Mouse (Mus musculus) bone marrow macrophage, adult 2 months (primary cell): ENCODE data around the gene Atg7.

ENCODE experiments used
- CTCF ChIP-seq: IDR thresholded peaks from 2 replicates; pipeline ENCODE4 v1.5.1; 2012; ENCODE audit warnings: low read depth, mild to moderate bottlenecking, low read length, moderate library complexity
- POLR2A ChIP-seq: IDR thresholded peaks from 2 replicates; pipeline ENCODE4 v1.6.1; 2012; ENCODE audit warnings: mild to moderate bottlenecking, low read depth, low read length, borderline replicate concordance

GRCm38 (mm10) chr6:114798715-114799114 lies 155.8 kb downstream of the Atg7 start:
- TF ChIP-seq POLR2A (no peak), CTCF (no peak)
